Mouse (Mus musculus): Measurements from ENCODE around the gene Yju2.

DNA sequence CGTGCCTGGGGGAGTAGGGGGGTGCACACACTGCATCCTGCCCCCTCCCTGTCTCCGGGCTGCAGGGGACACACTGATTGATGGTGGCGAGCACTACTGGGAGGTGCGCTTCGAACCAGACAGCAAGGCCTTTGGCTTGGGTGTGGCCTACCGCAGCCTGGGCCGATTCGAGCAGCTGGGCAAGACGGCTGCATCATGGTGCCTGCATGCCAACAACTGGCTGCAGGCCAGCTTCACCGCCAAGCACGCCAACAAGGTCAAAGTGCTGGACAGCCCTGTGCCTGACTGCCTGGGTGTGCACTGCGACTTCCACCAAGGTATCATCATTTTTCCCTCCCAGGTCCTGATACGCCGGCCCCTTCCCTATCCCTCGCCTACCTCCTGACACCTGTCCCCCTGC is 37.1 kb downstream of the Yju2 start:
- TF ChIP-seq CTCF (IDR thresholded peaks at IDR 0.05; ENCODE audit: low read depth, low read length) (no peak; the same call in 1 of the 2 replicates), POLR2A (IDR thresholded peaks at IDR 0.05; ENCODE audit: extremely low read depth, insufficient read depth, low read length) (no peak)

Measured in liver, adult 2 months (tissue).